ENCODE assay signal across 7 mouse cellular contexts in genomic region chr2:24918930-24919838, GRCm38 (mm10). TPM values are rescaled to one million over a fixed set of nuclear protein-coding genes. Genes with fewer than 3 reads are reported as not detected.
DNase-seq lines count a peak whose midpoint lies in the region; ATAC-seq and TF ChIP-seq lines count a peak whose summit lies in the region.

Gene Ehmt1 (minus strand): TSS chr2:24919614.

- peak within 1 kb of the TSS; percentile 88 for H3K27ac ChIP-seq in intestine, postnatal 0 days (ENCODE audit: low read depth, low read length)
- peak within 1 kb of the TSS; percentile 98 for H3K27ac ChIP-seq in midbrain, embryonic 12.5 days (replicated peaks)
- H3K27ac ChIP-seq in small intestine, adult 2 months (ENCODE audit: insufficient read depth, low read depth, low read length), result peak within 1 kb of the TSS; percentile 64

- H3K9me3 ChIP-seq in intestine, postnatal 0 days (ENCODE audit: control insufficient read depth), result no peaks in the 10 kb centered on the region
- H3K9me3 ChIP-seq in midbrain, embryonic 12.5 days, result no peaks in the 10 kb centered on the region

- H3K4me3 ChIP-seq in intestine, postnatal 0 days (ENCODE audit: low read depth, low read length), result peak within 1 kb of the TSS; percentile 77
- peak within 1 kb of the TSS; percentile 98 for H3K4me3 ChIP-seq in midbrain, embryonic 12.5 days
- peak within 1 kb of the TSS; percentile 86 for H3K4me3 ChIP-seq in small intestine, adult 2 months (ENCODE audit: low read depth, low read length)

- H3K9ac ChIP-seq in intestine, postnatal 0 days (ENCODE audit: low read depth, low read length), result peak within 1 kb of the TSS; percentile 84
- peak within 1 kb of the TSS; percentile 99 for H3K9ac ChIP-seq in midbrain, embryonic 12.5 days (replicated peaks)

- under 1% methylated on average over 91 of the region's 112 CpGs for WGBS in intestine, postnatal 0 days
- WGBS in midbrain, embryonic 12.5 days, result under 1% methylated on average over 106 of the region's 112 CpGs
- WGBS in small intestine, adult 2 months, result under 1% methylated on average over 100 of the region's 112 CpGs

- peak; percentile 97 for ATAC-seq in intestine, postnatal 0 days
- peak; percentile 98 for ATAC-seq in midbrain, embryonic 12.5 days (ENCODE audit: low FRiP score, low read depth)

- peak; percentile 91 for DNase-seq in adrenal gland, adult 8-10 months
- DNase-seq in embryo, embryonic 9.5 days (ENCODE audit: extremely low spot score), result peak; percentile 89
- no peak for DNase-seq in gonadal fat pad, adult 2 months (ENCODE audit: low read depth)
- peak; percentile 95 for DNase-seq in left cerebral cortex, postnatal 4 days

- no peaks in the 10 kb centered on the region for H3K4me1 ChIP-seq in intestine, postnatal 0 days (replicated peaks; ENCODE audit: control insufficient read depth, insufficient read depth, low read length)
- H3K4me1 ChIP-seq in midbrain, embryonic 12.5 days, result peaks cover 10% of the 10 kb centered on the region
- H3K4me1 ChIP-seq in small intestine, adult 2 months (ENCODE audit: control insufficient read depth, insufficient read depth, insufficient read length, low read length), result peaks cover 4% of the 10 kb centered on the region; the same call in 1 of the 2 replicates

- peak; percentile 80; the same call in 1 of the 2 replicates for TF ChIP-seq POLR2A in small intestine, adult 2 months (IDR thresholded peaks at IDR 0.05; ENCODE audit: low read depth, low read length)

- H3K36me3 ChIP-seq in intestine, postnatal 0 days (ENCODE audit: control insufficient read depth, insufficient read depth), result no peaks in the 10 kb centered on the region
- H3K36me3 ChIP-seq in midbrain, embryonic 12.5 days, result no peaks in the 10 kb centered on the region
- H3K36me3 ChIP-seq in small intestine, adult 2 months (ENCODE audit: control insufficient read depth, insufficient read depth, low read length), result no peaks in the 10 kb centered on the region

- TF ChIP-seq CTCF in intestine, postnatal 0 days (IDR thresholded peaks at IDR 0.05; ENCODE audit: low read depth), result peak; percentile 37
- no peak for TF ChIP-seq CTCF in small intestine, adult 2 months (IDR thresholded peaks at IDR 0.05; ENCODE audit: extremely low read depth, insufficient read length, insufficient replicate concordance, low read depth, low read length)

- intact Hi-C loops in left cerebral cortex, postnatal 4 days (cut with DNase I), result no loop called here

- no peaks in the 10 kb centered on the region for H3K27me3 ChIP-seq in intestine, postnatal 0 days (replicated peaks; ENCODE audit: control insufficient read depth, insufficient read depth, low read length)
- H3K27me3 ChIP-seq in midbrain, embryonic 12.5 days, result no peaks in the 10 kb centered on the region
- no peaks in the 10 kb centered on the region for H3K27me3 ChIP-seq in small intestine, adult 2 months (ENCODE audit: control insufficient read depth, insufficient read depth, low read length)

- peak within 1 kb of the TSS; percentile 67 for H3K4me2 ChIP-seq in intestine, postnatal 0 days (replicated peaks; ENCODE audit: low read depth)
- peak within 1 kb of the TSS; percentile 61 for H3K4me2 ChIP-seq in midbrain, embryonic 12.5 days (replicated peaks)

RNA-seq across cellular contexts. Expression of gene Ehmt1, which starts in this region (rescaled TPM):
- 10 to 100 TPM; 47.4 to 78.5 (median 61.6) TPM for total RNA-seq in adrenal gland, adult 8-10 months (2022)
- 55.9 and 59.1 TPM in 2 replicates for polyA plus RNA-seq in gonadal fat pad, adult 2 months (2012; rRNA removed)
- 19.8 and 21.6 TPM in 2 replicates for polyA plus RNA-seq in intestine, postnatal 0 days (2015; fragmentation: Nextera tagmentation; extraction: Ambion mirVana)
- 100 to 1,000 TPM; 118 to 122 TPM for total RNA-seq in left cerebral cortex, postnatal 4 days (2021)
- polyA plus RNA-seq in midbrain, embryonic 12.5 days (2016; fragmentation: Nextera tagmentation; extraction: Ambion mirVana), result 136 and 141 TPM in 2 replicates
- 21.0 and 32.2 TPM in 2 replicates for polyA plus RNA-seq in small intestine, adult 2 months (2012; rRNA removed)
